Mouse (Mus musculus) adrenal gland, postnatal 0 days (tissue): Measurements from ENCODE around the gene Ccdc92. TPM values are rescaled to one million over a fixed set of nuclear protein-coding genes. Genes with fewer than 3 reads are reported as not detected.

ENCODE experiments used
- polyA plus RNA-seq: library from polyadenylated mRNA; unstranded; fragments of >200 nt; fragmentation: Nextera tagmentation; extraction: Ambion mirVana; gene quantifications from 2 replicates; pipeline ENCODE4 v1.2.1, GENCODE M21; 2015

Ccdc92 gene
- polyA plus RNA-seq: 10.4 and 27.5 TPM in 2 replicates

DNA sequence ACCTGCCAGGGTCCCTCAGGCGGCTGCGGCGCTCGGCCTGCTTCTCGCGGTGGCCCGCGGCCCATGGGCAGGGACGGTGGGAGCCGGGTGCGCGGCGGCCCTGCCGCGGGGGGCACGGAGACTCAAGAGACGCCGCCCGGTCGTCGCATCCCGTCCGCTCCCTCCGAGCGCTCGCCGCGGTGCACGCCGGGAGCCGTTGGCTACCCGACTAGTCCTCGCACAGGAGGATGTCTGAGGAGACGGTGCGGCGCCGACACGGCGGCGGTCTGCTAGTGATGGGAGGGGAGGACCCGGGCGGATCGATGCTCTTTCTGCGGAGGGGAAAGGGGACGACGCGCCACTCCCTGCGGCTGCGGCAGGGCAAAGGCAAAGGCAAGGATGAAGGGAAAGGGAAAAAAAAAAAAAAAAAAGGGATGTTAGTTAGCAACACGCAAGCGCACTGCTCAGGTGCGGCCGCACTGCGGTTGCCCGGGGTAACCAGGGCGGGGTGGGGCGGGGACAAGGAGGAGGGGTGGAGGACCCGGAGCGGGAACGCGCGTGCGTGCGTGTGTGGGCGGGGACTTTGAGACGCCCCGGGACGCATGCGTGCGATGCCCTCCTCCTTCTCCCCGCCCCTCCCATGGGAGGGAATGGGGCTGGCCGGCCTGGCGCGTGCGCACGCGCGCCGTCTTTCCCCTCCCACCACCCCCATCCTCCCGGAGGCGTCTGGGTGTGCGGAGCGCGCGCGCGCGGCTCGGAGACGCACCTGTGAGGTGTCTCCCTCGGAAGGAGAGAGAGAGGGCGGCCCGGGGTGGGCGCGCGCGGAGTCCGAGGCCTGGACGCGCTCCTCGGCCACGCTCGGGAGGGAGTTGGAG, at the start of gene Ccdc92, which contains the start of gene Zfp664:
Gene Ccdc92 (minus strand): TSS at position 412 of the 854 bp plus-strand sequence.
Gene Zfp664 (plus strand): TSS at position 679 of the 854 bp plus-strand sequence.

Other genes starting within 250 kb of the Ccdc92 start
- 14.9 and 30.9 TPM in 2 replicates for gene Atp6v0a2, start 233.8 kb downstream of the Ccdc92 start, polyA plus RNA-seq
- 0.08 and 0.12 TPM in 2 replicates for gene Dnah10, start 137.3 kb downstream of the Ccdc92 start, polyA plus RNA-seq
- 42.3 and 51.6 TPM in 2 replicates for gene Zfp664, start 267 bp upstream of the Ccdc92 start, polyA plus RNA-seq
- 3.8 and 5.0 TPM in 2 replicates for gene Rflna, start 140.8 kb upstream of the Ccdc92 start, polyA plus RNA-seq